Mouse (Mus musculus): Measurements from ENCODE around the gene Sox6.

GRCm38 (mm10) chr7:116035504-116035903 lies 3.1 kb downstream of the Sox6 start:
- TF ChIP-seq CTCF (IDR thresholded peaks at IDR 0.05) (no peak), EP300 (IDR thresholded peaks at IDR 0.05; ENCODE audit: insufficient read depth, low read depth, low read length) (no peak)
